Mouse (Mus musculus) Patski (cell line): ENCODE data around the gene Spata33. TPM values are rescaled to one million over a fixed set of nuclear protein-coding genes. Genes with fewer than 3 reads are reported as not detected.

Experiments used
- ATAC-seq: fragments of 100-300 bp; one replicate; pipeline ENCODE4 v1.8.0; 2021
- CTCF ChIA-PET: fragments of 350-600 bp; sonication (Branson Sonifier 250); formaldehyde crosslinking; loops from one replicate; lab custom pipeline; 2022; ENCODE audit warnings: inconsistent platforms; lab: Charles Lee
- POLR2A ChIA-PET: fragments of 350-600 bp; sonication (Branson Sonifier 250); formaldehyde crosslinking; loops from one replicate; lab custom pipeline; 2022; ENCODE audit warnings: antibody characterized with exemption, inconsistent platforms; lab: Charles Lee
- DNase-seq: peaks from one replicate; pipeline ENCODE4 v3.0.0-alpha.2; 2011; ENCODE audit warnings: low read depth, low spot score
- H3K27me3 ChIP-seq: fragments of 371-371 bp; one replicate; pipeline ENCODE4 v1.5.1; 2021
- CTCF ChIP-seq: fragments of 100-300 bp; IDR thresholded peaks from one replicate; pipeline ENCODE4 v1.5.1; 2021
- in situ Hi-C: fragments of 300-500 bp; cut with MboI; formaldehyde crosslinking; loops from 3 replicates; pipeline ENCODE4 v1.11.1; 2018; ENCODE audit warnings: low pct_unique_long_range_greater_than_20kb, mixed read lengths
- polyA plus RNA-seq: library from polyadenylated mRNA; unstranded; gene quantifications from one replicate; pipeline ENCODE4 v1.2.3, GENCODE M21; 2021

Spata33 gene
- polyA plus RNA-seq, 1 experiment from 2014 or later = 5.4 TPM

GRCm38 (mm10) chr8:123267926-123268656, 55.5 kb downstream of the Spata33 start:
- ChIA-PET POLR2A (interaction anchor here (0.6 kb wide), 1 partner anchor 480 kb away, joined by 4 read pairs; no protein-coding TSS in a partner anchor), CTCF (interaction anchor here (0.8 kb wide), 1 partner anchor 13 kb away, joined by 3 read pairs; no protein-coding TSS in a partner anchor)
- no peak for TF ChIP-seq CTCF
- no peak for DNase-seq
- ATAC-seq = no peak
- in situ Hi-C loops = no loop called here
- no peaks in the 10 kb centered on the region for H3K27me3 ChIP-seq

DNA sequence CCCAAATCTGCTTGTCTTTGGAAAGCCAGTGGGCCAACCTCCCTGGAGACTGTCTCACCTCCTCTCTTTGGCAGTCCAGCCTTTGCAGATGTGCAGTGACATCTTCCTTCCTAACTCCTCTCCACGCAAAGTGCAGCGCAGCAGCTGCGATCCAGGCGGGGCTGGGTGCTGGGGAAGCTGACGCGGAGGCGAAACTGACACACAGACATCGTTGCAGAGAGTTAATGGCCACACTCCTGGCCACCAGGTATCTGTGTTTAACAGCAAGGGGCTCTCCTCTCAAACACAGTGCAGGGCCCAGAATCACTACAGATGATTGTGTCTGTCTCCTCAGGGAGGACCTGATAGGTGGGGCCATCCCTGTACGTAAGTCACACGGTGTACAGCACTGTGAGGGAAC, 58.5 kb downstream of the Spata33 start:
- CTCF ChIA-PET = interaction anchor here (1.4 to 1.5 kb wide), 2 partner anchors 10 to 19 kb away, joined by 3 read pairs; no protein-coding TSS in a partner anchor
- no peak for ATAC-seq
- DNase-seq = no peak
- H3K27me3 ChIP-seq = no peaks in the 10 kb centered on the region
- in situ Hi-C loops = no loop called here
- TF ChIP-seq CTCF = no peak
- POLR2A ChIA-PET = no interaction called here

Other genes with a start within 250 kb of the Spata33 start
- 76.4 TPM for gene Ankrd11, start 170.6 kb upstream of the Spata33 start, polyA plus RNA-seq
- gene Spg7, start 149.9 kb upstream of the Spata33 start, polyA plus RNA-seq = 143 TPM
- 1,017 TPM for gene Rpl13, start 110.5 kb upstream of the Spata33 start, polyA plus RNA-seq
- gene Cpne7, start 95.5 kb upstream of the Spata33 start, polyA plus RNA-seq = 0.05 TPM
- 0.05 TPM for gene Sult5a1, start 54.5 kb upstream of the Spata33 start, polyA plus RNA-seq
- gene Dpep1, start 26.6 kb upstream of the Spata33 start, polyA plus RNA-seq = not detected
- 133 TPM for gene Chmp1a, start 69 bp upstream of the Spata33 start, polyA plus RNA-seq
- gene Cdk10, start 12.0 kb downstream of the Spata33 start, polyA plus RNA-seq = 55.8 TPM
- 4.7 TPM for gene Spata2l, start 23.4 kb downstream of the Spata33 start, polyA plus RNA-seq
- 22.3 TPM for gene Zfp276, start 41.4 kb downstream of the Spata33 start, polyA plus RNA-seq
- gene Vps9d1, start 41.5 kb downstream of the Spata33 start, polyA plus RNA-seq = 22.1 TPM
- gene Fanca, start 105.7 kb downstream of the Spata33 start, polyA plus RNA-seq = 28.5 TPM
- gene Spire2, start 119.9 kb downstream of the Spata33 start, polyA plus RNA-seq = 7.1 TPM
- gene Tcf25, start 160.9 kb downstream of the Spata33 start, polyA plus RNA-seq = 232 TPM
- gene Mc1r, start 194.3 kb downstream of the Spata33 start, polyA plus RNA-seq = 0.05 TPM
- gene Tubb3, start 198.6 kb downstream of the Spata33 start, polyA plus RNA-seq = 3.9 TPM
- gene Def8, start 210.7 kb downstream of the Spata33 start, polyA plus RNA-seq = 38.9 TPM